Mouse (Mus musculus) adrenal gland, adult (tissue): ENCODE results near the gene Sapcd2.
"Not testable (repeated sequence)": the region's sequence is repeated elsewhere in the genome, so short reads cannot be mapped to it uniquely, and the experiment has no call there.

Experiments used
- DNase-seq, 2 experiments: peaks; one replicate each; pipeline ENCODE4 v3.0.0; 2022 to 2023; ENCODE audit warnings: low spot score in 1 of 2; ENCODE audit not compliant: inconsistent age in 2 of 2

The Sapcd2 gene

GRCm38 (mm10) chr2:25372644-25373391 is 697 bp downstream of the Sapcd2 start:
- DNase-seq, result peak in 1 of 2 experiments; percentile 17

- DNase-seq, result no peak
Observed at GRCm38 (mm10) chr2:25373431-25373830, 1.3 kb downstream of the Sapcd2 start.

- peak; percentile 34 to 74 for DNase-seq
Observed at GRCm38 (mm10) chr2:25376589-25376988, 4.5 kb downstream of the Sapcd2 start.

GRCm38 (mm10) chr2:25384492-25384891 is 12.4 kb downstream of the Sapcd2 start:
- no peak for DNase-seq

GRCm38 (mm10) chr2:25391266-25391665 is 19.1 kb downstream of the Sapcd2 start:
- DNase-seq, result no peak

GRCm38 (mm10) chr2:25394281-25395221 is 22.4 kb downstream of the Sapcd2 start:
- no peak for DNase-seq

- peak; percentile 33 to 75 for DNase-seq
Observed at GRCm38 (mm10) chr2:25395721-25396596, 23.8 kb downstream of the Sapcd2 start, which contains the start of gene Entpd2. Gene Entpd2, plus strand, starts transcription at chr2:25395874.

- DNase-seq, result no peak
Observed at GRCm38 (mm10) chr2:25396597-25396983, 24.5 kb downstream of the Sapcd2 start.

- DNase-seq, result no peak
Observed at GRCm38 (mm10) chr2:25397010-25397409, 24.9 kb downstream of the Sapcd2 start.

GRCm38 (mm10) chr2:25398065-25398464 is 25.9 kb downstream of the Sapcd2 start:
- DNase-seq, result no peak

GRCm38 (mm10) chr2:25399051-25399450 is 26.9 kb downstream of the Sapcd2 start, which contains the start of gene Npdc1:
Gene Npdc1, plus strand, starts transcription at chr2:25399351.
- DNase-seq, result no peak

- no peak for DNase-seq
Observed at GRCm38 (mm10) chr2:25400291-25400690, 28.2 kb downstream of the Sapcd2 start.

GRCm38 (mm10) chr2:25400764-25401163 is 28.6 kb downstream of the Sapcd2 start:
- DNase-seq, result peak; percentile 75 to 85

GRCm38 (mm10) chr2:25402377-25402971 is 30.4 kb downstream of the Sapcd2 start:
- peak; percentile 60 to 85 for DNase-seq

GRCm38 (mm10) chr2:25402972-25403601 is 31.0 kb downstream of the Sapcd2 start:
- DNase-seq, result peak; percentile 85 to 93

GRCm38 (mm10) chr2:25403994-25404393 is 31.9 kb downstream of the Sapcd2 start:
- DNase-seq, result no peak

GRCm38 (mm10) chr2:25408908-25409307 is 36.8 kb downstream of the Sapcd2 start:
- DNase-seq, result no peak

- DNase-seq, result not testable (repeated sequence)
Observed at GRCm38 (mm10) chr2:25413436-25413835, 41.3 kb downstream of the Sapcd2 start.

- no peak for DNase-seq
Observed at GRCm38 (mm10) chr2:25417426-25417825, 45.3 kb downstream of the Sapcd2 start.

- DNase-seq, result peak; percentile 43 to 72
Observed at GRCm38 (mm10) chr2:25421896-25422295, 49.8 kb downstream of the Sapcd2 start.
